Mouse (Mus musculus) embryonic facial prominence, embryonic 11.5 days (tissue): ENCODE measurements at regions not wholly inside any gene's neighbourhood (a gene's known extent, or its start where the extent isn't known, plus 50 kb on each side); places are given as distances from the start of the nearest gene placed in this dataset.

ENCODE experiments used
- ATAC-seq: fragments of 200-750 bp; cut with Nextera tagmentation; replicated peaks from 2 replicates; pipeline ENCODE4 v1.8.0; 2017; ENCODE audit warnings: low read depth; ENCODE audit not compliant: insufficient number of reproducible peaks, low FRiP score, low TSS enrichment
- DNase-seq: peaks from one replicate; pipeline ENCODE4 v3.0.0-alpha.2; 2015; ENCODE audit warnings: low spot score
- H3K27ac ChIP-seq: fragments of 300-500 bp; sonication (generic); replicated peaks from 2 replicates; pipeline ENCODE4 v1.5.1; 2014; ENCODE audit warnings: mild to moderate bottlenecking, low read depth, low read length, control low read depth
- H3K27me3 ChIP-seq: fragments of 300-500 bp; sonication (generic); 2 replicates; pipeline ENCODE4 v1.6.1; 2014; ENCODE audit warnings: mild to moderate bottlenecking, low read length, moderate library complexity, mixed read lengths; ENCODE audit not compliant: control insufficient read depth, insufficient read depth
- H3K36me3 ChIP-seq: fragments of 300-500 bp; sonication (generic); replicated peaks from 2 replicates; pipeline ENCODE4 v1.6.1; 2014; ENCODE audit warnings: low read depth, mild to moderate bottlenecking, low read length, moderate library complexity, mixed read lengths; ENCODE audit not compliant: control insufficient read depth, insufficient read depth
- H3K4me1 ChIP-seq: fragments of 300-500 bp; sonication (generic); 2 replicates; pipeline ENCODE4 v1.6.1; 2014; ENCODE audit warnings: low read length, mixed read lengths; ENCODE audit not compliant: control insufficient read depth, insufficient read depth
- H3K4me2 ChIP-seq: fragments of 300-500 bp; sonication (generic); 2 replicates; pipeline ENCODE4 v1.6.1; 2014; ENCODE audit warnings: low read depth, mild to moderate bottlenecking, control low read depth, low read length, moderate library complexity
- H3K4me3 ChIP-seq: fragments of 300-500 bp; sonication (generic); 2 replicates; pipeline ENCODE4 v1.5.1; 2014; ENCODE audit warnings: low read depth, low read length, control low read depth
- H3K9ac ChIP-seq: fragments of 300-500 bp; sonication (generic); replicated peaks from 2 replicates; pipeline ENCODE4 v1.6.1; 2014; ENCODE audit warnings: mild to moderate bottlenecking, control low read depth, low read length
- H3K9me3 ChIP-seq: fragments of 300-500 bp; sonication (generic); replicated peaks from 2 replicates; pipeline ENCODE4 v1.6.1; 2016; ENCODE audit warnings: mild to moderate bottlenecking, low read length, inconsistent platforms, mixed read lengths; ENCODE audit not compliant: control insufficient read depth
- WGBS: fragments of 180-500 bp; shearing (Covaris S2); extraction: QIAGEN DNeasy Blood & Tissue Kit; methylation state at CpG from one replicate; pipeline ENCODE4 v1.1.7; 2014; 5-methylcytosine and 5-hydroxymethylcytosine counted together

DNA sequence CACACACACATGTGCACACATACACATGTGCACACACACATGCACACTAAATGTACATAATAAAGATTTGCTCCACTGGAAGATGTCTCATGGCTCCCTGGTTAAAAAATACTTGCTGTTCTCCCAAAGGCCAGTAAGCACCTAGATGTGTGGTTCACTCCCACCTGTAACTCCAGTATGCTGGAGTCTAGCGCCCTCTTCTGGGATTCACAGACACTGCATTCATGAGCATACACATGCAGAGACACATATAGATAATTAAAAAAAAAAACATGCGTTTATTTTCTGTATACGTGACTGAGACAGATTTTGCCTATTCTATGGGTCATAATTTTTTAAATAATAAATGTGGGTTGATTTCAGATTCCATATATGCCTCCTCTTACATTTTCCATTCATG lies 747.5 kb upstream of the Jmjd1c start:
- H3K9me3 ChIP-seq = no peaks in the 10 kb centered on the region
- DNase-seq (no peak), ATAC-seq (no peak)
- WGBS = 64% methylated on average over 3 of the region's 3 CpGs
- H3K4me3 ChIP-seq = no peak overlapping the region
- no peak overlapping the region for H3K9ac ChIP-seq
- no peaks in the 10 kb centered on the region for H3K36me3 ChIP-seq
- H3K27ac ChIP-seq = no peak overlapping the region
- H3K4me1 ChIP-seq = no peaks in the 10 kb centered on the region
- H3K27me3 ChIP-seq = no peaks in the 10 kb centered on the region
- no peak overlapping the region for H3K4me2 ChIP-seq

DNA sequence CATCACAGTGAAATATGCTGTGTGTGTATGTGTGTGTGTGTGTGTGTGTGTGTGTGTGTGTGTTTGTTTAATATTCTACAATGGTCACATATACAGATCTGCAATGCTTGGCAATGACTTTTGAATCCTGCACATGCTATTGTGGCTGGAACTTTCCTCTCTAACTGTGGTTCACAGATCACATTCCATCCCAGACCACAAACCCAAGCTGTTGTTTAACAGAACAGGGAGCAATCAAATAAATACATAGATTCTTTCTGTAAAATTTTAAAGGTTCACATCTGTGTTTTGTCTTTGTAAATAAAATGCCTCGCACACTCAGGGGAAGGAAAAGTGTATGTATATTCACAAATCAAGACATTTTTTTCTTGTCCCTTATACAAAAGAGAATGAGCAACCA lies 744.9 kb upstream of the Jmjd1c start:
- no peak overlapping the region for H3K4me3 ChIP-seq
- ATAC-seq = no peak
- H3K27ac ChIP-seq = no peak overlapping the region
- H3K9me3 ChIP-seq = no peaks in the 10 kb centered on the region
- H3K9ac ChIP-seq = no peak overlapping the region
- no peaks in the 10 kb centered on the region for H3K27me3 ChIP-seq
- no peaks in the 10 kb centered on the region for H3K36me3 ChIP-seq
- no peaks in the 10 kb centered on the region for H3K4me1 ChIP-seq
- WGBS = 93% methylated on average over 1 of the region's 1 CpGs
- no peak for DNase-seq
- no peak overlapping the region for H3K4me2 ChIP-seq

DNA sequence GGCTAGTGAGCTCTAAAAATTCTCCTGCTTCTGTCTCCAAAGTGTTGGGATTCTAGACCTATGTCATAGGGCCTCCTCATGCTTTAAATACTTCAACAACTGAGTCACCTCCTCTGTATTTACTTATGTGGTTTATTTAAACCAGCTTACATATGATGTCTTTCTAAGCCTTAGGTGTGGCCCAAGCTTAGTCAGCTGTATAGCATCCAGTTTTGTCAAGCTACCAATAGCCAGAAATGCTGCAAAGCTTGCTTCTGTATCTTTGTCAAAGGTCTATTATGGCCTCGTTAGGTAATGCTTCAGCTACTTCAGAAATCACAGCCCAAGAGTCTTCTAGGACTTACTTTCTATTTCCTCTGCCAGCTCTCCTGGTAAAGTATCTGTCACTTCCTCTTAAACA lies 741.9 kb upstream of the Jmjd1c start:
- DNase-seq (no peak), ATAC-seq (no peak)
- Histone ChIP-seq H3K27ac (no peak overlapping the region), H3K4me2 (no peak overlapping the region), H3K4me3 (no peak overlapping the region), H3K27me3 (no peaks in the 10 kb centered on the region), H3K9ac (no peak overlapping the region), H3K9me3 (no peaks in the 10 kb centered on the region), H3K36me3 (no peaks in the 10 kb centered on the region), H3K4me1 (no peaks in the 10 kb centered on the region)
- WGBS = 74% methylated on average over 1 of the region's 1 CpGs

DNA sequence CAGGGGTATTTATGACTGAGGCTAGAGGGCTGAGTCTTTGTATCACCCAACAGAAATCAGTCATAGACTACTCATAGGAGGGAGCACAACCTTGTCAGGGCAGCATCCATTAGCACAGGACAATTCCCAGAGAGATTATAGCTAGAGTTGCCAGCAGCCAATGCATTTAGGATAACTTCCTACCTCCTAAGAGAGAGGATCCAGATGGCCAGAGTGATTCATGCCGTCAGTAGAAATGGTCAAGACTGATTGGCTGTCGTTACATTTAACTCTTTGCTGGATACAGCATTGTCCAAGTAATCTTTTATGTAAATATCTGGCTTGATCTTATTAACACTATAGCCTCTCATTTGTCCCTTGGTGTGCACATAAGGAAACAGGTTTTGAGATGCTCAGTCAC lies 740.9 kb upstream of the Jmjd1c start:
- no peak overlapping the region for H3K9ac ChIP-seq

DNA sequence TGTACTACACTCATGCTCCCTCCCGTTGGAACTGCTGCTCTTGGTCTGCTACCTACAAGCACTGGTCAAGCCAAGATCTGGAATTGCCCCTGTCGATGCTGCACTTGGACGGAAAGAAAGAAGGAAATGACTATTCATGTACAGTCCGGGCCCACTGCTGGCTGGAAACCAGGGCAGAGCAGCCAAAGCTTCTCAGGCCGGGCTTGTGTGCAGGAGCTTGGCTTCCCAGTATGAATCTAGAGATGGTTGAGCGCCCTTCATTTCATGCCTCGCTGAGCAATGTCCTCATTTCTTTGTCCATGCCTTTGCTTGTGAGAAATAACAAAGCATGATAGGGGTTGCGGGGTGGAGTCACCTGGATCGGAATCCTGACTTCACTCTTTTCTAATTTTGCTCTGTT lies 738.2 kb upstream of the Jmjd1c start:
- Histone ChIP-seq H3K27ac (no peak overlapping the region), H3K9ac (no peak overlapping the region), H3K4me2 (no peak overlapping the region), H3K4me3 (no peak overlapping the region), H3K9me3 (no peaks in the 10 kb centered on the region), H3K27me3 (no peaks in the 10 kb centered on the region), H3K4me1 (no peaks in the 10 kb centered on the region), H3K36me3 (no peaks in the 10 kb centered on the region)
- DNase-seq = no peak
- no peak for ATAC-seq
- WGBS = 89% methylated on average over 9 of the region's 9 CpGs

More for the DNA sequence above, 740.9 kb upstream of the Jmjd1c start:
- no peak overlapping the region for H3K4me3 ChIP-seq
- no peak for DNase-seq
- no peaks in the 10 kb centered on the region for H3K4me1 ChIP-seq
- 61% methylated on average over 2 of the region's 2 CpGs for WGBS
- no peaks in the 10 kb centered on the region for H3K36me3 ChIP-seq
- H3K27ac ChIP-seq = no peak overlapping the region
- H3K4me2 ChIP-seq = no peak overlapping the region
- ATAC-seq = no peak; the same call in 1 of the 2 replicates
- H3K9me3 ChIP-seq = no peaks in the 10 kb centered on the region
- H3K27me3 ChIP-seq = no peaks in the 10 kb centered on the region

DNA sequence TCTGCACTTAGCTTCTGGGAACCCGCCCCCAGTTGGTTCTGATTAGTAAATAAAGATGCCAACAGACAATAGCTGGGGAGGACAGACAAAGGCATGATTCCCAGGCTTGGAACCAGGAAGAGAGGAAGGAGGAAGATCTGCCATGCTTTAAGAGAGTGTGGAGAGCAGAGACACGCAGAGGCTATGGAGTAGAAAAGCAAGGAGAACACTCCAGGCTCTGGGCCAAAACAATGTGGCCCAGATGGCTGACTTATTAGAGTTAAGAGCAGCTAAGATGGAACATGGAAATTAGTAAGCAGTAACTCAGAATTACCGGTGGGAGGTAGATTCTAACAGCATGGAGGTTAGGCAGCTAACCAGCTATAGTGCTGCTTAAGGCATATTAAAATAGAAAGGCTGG lies 725.8 kb upstream of the Jmjd1c start:
- Histone ChIP-seq H3K9ac (no peak overlapping the region), H3K4me3 (no peak overlapping the region), H3K27me3 (no peaks in the 10 kb centered on the region), H3K9me3 (no peaks in the 10 kb centered on the region), H3K27ac (no peak overlapping the region), H3K4me1 (no peaks in the 10 kb centered on the region), H3K36me3 (no peaks in the 10 kb centered on the region), H3K4me2 (no peak overlapping the region)
- 75% methylated on average over 3 of the region's 3 CpGs for WGBS
- ATAC-seq (no peak), DNase-seq (no peak)

DNA sequence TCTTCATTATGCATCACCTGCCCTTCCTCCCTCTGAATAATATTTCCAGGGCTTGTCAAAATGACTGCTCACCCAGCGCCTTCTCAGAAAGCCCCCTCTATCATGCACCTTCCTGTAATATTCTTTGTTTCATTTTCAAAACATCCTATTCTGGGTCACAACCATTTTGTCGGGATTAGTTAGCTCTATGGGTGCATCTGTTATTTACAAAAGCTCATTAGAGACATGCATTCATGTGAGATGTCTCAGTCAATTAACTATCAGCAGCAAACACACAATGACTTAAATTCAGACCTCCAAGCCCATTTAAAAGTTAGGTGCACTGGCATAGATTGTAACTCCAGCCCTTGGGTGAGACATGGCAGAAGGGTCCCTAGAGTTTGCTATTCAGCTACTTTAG lies 724.2 kb upstream of the Jmjd1c start:
- Histone ChIP-seq H3K4me3 (no peak overlapping the region), H3K27me3 (no peaks in the 10 kb centered on the region), H3K36me3 (no peaks in the 10 kb centered on the region), H3K4me1 (no peaks in the 10 kb centered on the region), H3K27ac (no peak overlapping the region), H3K9ac (no peak overlapping the region), H3K4me2 (no peak overlapping the region), H3K9me3 (no peaks in the 10 kb centered on the region)
- ATAC-seq (no peak), DNase-seq (no peak)
- 79% methylated on average over 2 of the region's 2 CpGs for WGBS
